Mouse (Mus musculus) CH12.LX (cell line): ENCODE data around the gene Cacnb4. TPM values are rescaled to one million over a fixed set of nuclear protein-coding genes. Genes with fewer than 3 reads are reported as not detected.
A peak's percentile ranks its signal among the peaks of the same experiment; 100 is the strongest.

ENCODE experiments used
- DNase-seq: peaks from one replicate; pipeline ENCODE4 v3.0.0-alpha.2; 2013; ENCODE audit errors: extremely low read depth
- H3K27ac ChIP-seq: 2 replicates; pipeline ENCODE4 v1.5.1; 2012; ENCODE audit warnings: low read depth, mild to moderate bottlenecking, control low read depth, moderate library complexity; ENCODE audit not compliant: insufficient read depth
- H3K27me3 ChIP-seq: replicated peaks from 2 replicates; pipeline ENCODE3; 2012; ENCODE audit warnings: inconsistent platforms
- H3K36me3 ChIP-seq, 2 experiments: replicated peaks in 1 of 2; 2 replicates each; pipeline versions ENCODE3 to v1.6.1; 2012; ENCODE audit warnings: inconsistent platforms in 1 of 2, low read length in 1 of 2, mild to moderate bottlenecking in 1 of 2, mixed read lengths in 1 of 2, moderate library complexity in 1 of 2; ENCODE audit not compliant: control insufficient read depth in 1 of 2, insufficient read depth in 1 of 2
- H3K4me1 ChIP-seq, 2 experiments: 2 replicates each; pipeline ENCODE4 v1.6.1; 2012; ENCODE audit warnings: inconsistent platforms in 1 of 2, moderate library complexity in 1 of 2; ENCODE audit not compliant: insufficient read depth in 2 of 2, control insufficient read depth in 1 of 2
- H3K4me2 ChIP-seq: 2 replicates; pipeline ENCODE4 v1.6.1; 2012; ENCODE audit warnings: low read depth, mild to moderate bottlenecking, control low read depth; ENCODE audit not compliant: poor library complexity, insufficient read depth, severe bottlenecking
- H3K4me3 ChIP-seq, 3 experiments: fragments of 150-350 bp in 1 of 3; sonication (generic) in 1 of 3; replicated peaks in 1 of 3; 2 replicates each; pipeline versions ENCODE3 to v1.5.1; 2011 to 2012; ENCODE audit warnings: low read depth in 2 of 3, low read length in 2 of 3, mild to moderate bottlenecking in 2 of 3, moderate library complexity in 2 of 3, control low read depth in 1 of 3, improper control_type of control experiment in 1 of 3, inconsistent platforms in 1 of 3, mixed read lengths in 1 of 3; ENCODE audit not compliant: poor library complexity in 1 of 3
- H3K79me2 ChIP-seq: replicated peaks from 2 replicates; pipeline ENCODE4 v1.6.1; 2012; ENCODE audit warnings: mild to moderate bottlenecking, moderate library complexity; ENCODE audit not compliant: control insufficient read depth, poor library complexity, insufficient read depth, severe bottlenecking; ENCODE audit errors: extremely low read depth
- H3K9ac ChIP-seq: 2 replicates; pipeline ENCODE4 v1.6.1; 2012; ENCODE audit warnings: low read depth, mild to moderate bottlenecking, control low read depth, moderate library complexity; ENCODE audit not compliant: insufficient read depth
- H3K9me3 ChIP-seq: replicated peaks from 2 replicates; pipeline ENCODE3; 2012; ENCODE audit warnings: low read length, inconsistent platforms, mixed read lengths
- CHD2 ChIP-seq: IDR thresholded peaks from 2 replicates; pipeline ENCODE4 v1.6.1; 2011; ENCODE audit warnings: low read length, improper control_type of control experiment
- ELF1 ChIP-seq: IDR thresholded peaks from 2 replicates; pipeline ENCODE4 v1.6.1; 2014; ENCODE audit warnings: low read depth, mild to moderate bottlenecking, inconsistent platforms, low read length, improper control_type of control experiment
- EP300 ChIP-seq: IDR thresholded peaks from 2 replicates; pipeline ENCODE4 v1.6.1; 2011; ENCODE audit warnings: low read length, improper control_type of control experiment
- IRF4 ChIP-seq: IDR thresholded peaks from 2 replicates; pipeline ENCODE4 v1.6.1; 2014; ENCODE audit warnings: low read depth, mild to moderate bottlenecking, inconsistent platforms, low read length, improper control_type of control experiment
- JUN ChIP-seq: IDR thresholded peaks from 2 replicates; pipeline ENCODE4 v1.6.1; 2011; ENCODE audit warnings: low read depth, mild to moderate bottlenecking, low read length, improper control_type of control experiment, moderate library complexity; ENCODE audit not compliant: insufficient read depth
- MAX ChIP-seq: IDR thresholded peaks from 2 replicates; pipeline ENCODE4 v1.6.1; 2011; ENCODE audit warnings: low read length, improper control_type of control experiment
- MYC ChIP-seq: IDR thresholded peaks from 2 replicates; pipeline ENCODE4 v1.6.1; 2011; ENCODE audit warnings: low read depth, mild to moderate bottlenecking, improper control_type of control experiment, low read length
- NELFE ChIP-seq: IDR thresholded peaks from 2 replicates; pipeline ENCODE4 v1.6.1; 2011; ENCODE audit warnings: low read depth, low read length, improper control_type of control experiment
- NRF1 ChIP-seq: IDR thresholded peaks from 2 replicates; pipeline ENCODE4 v1.6.1; 2014; ENCODE audit warnings: low read depth, mild to moderate bottlenecking, inconsistent platforms, low read length, improper control_type of control experiment, moderate library complexity
- POLR2A ChIP-seq: IDR thresholded peaks from 2 replicates; pipeline ENCODE4 v1.6.1; 2011; ENCODE audit warnings: low read depth, mild to moderate bottlenecking, improper control_type of control experiment, low read length
- SIN3A ChIP-seq: IDR thresholded peaks from 2 replicates; pipeline ENCODE4 v1.6.1; 2012; ENCODE audit warnings: low read length, improper control_type of control experiment, inconsistent platforms
- TBP ChIP-seq: conservative IDR thresholded peaks from 2 replicates; pipeline ENCODE4 v1.6.1; 2011; ENCODE audit warnings: low read depth, low read length, improper control_type of control experiment
- TCF12 ChIP-seq: IDR thresholded peaks from 2 replicates; pipeline ENCODE4 v1.6.1; 2014; ENCODE audit warnings: low read depth, mild to moderate bottlenecking, inconsistent platforms, low read length, improper control_type of control experiment
- USF2 ChIP-seq: conservative IDR thresholded peaks from 2 replicates; pipeline ENCODE4 v1.6.1; 2011; ENCODE audit warnings: low read depth, low read length, improper control_type of control experiment
- ZNF384 ChIP-seq: IDR thresholded peaks from 2 replicates; pipeline ENCODE4 v1.6.1; 2012; ENCODE audit warnings: low read depth, low read length, improper control_type of control experiment, inconsistent platforms
- dilution Hi-C: fragments of 300-500 bp; cut with MboI; formaldehyde crosslinking; loops from 2 replicates; pipeline ENCODE4 v1.14.3; 2020; ENCODE audit warnings: low sequenced_read_pairs; ENCODE audit not compliant: extremely low pct_unique_long_range_greater_than_20kb, extremely low pct_ligation_motif_present
- in situ Hi-C: fragments of 300-500 bp; cut with MboI; formaldehyde crosslinking; loops from 3 replicates; pipeline ENCODE4 v1.14.3; 2019; ENCODE audit warnings: low sequenced_read_pairs, low pct_ligation_motif_present, low pct_unique_long_range_greater_than_20kb, mixed read lengths
- polyA plus RNA-seq: library from polyadenylated mRNA; unstranded; fragments of >175 nt; gene quantifications from 2 replicates; pipeline ENCODE4 v1.2.1, GENCODE M21; 2012; ENCODE audit warnings: low read depth; ENCODE audit not compliant: insufficient read length
- total RNA-seq, 2 experiments: library from RNA; depleted of rRNA; stranded (reverse); fragments of 300-350 nt in 1 of 2; fragments of >200 nt in 1 of 2; gene quantifications; 2 replicates each; pipeline ENCODE4 v1.2.3; 2012 to 2014

Gene Cacnb4
- total and polyA plus RNA-seq, 3 experiments = 0.77 to 3.4 (median 1.5) TPM

- Histone ChIP-seq H3K36me3 (no peaks in the 10 kb centered on the region), H3K4me1 (no peaks in the 10 kb centered on the region), H3K4me2 (peak within 1 kb of the TSS; percentile 36; the same call in 1 of the 2 replicates)
- no peak for DNase-seq
- no peak for TF ChIP-seq MAX
- TF ChIP-seq IRF4 = no peak
- TF ChIP-seq JUN = no peak
- no peak for TF ChIP-seq EP300
- TF ChIP-seq ELF1 = no peak
- TF ChIP-seq NELFE = no peak
- TF ChIP-seq NRF1 = no peak
- TF ChIP-seq USF2 = no peak
- TF ChIP-seq ZNF384 = no peak
- no peak for TF ChIP-seq POLR2A
- no peak for TF ChIP-seq TBP
- no peak for TF ChIP-seq SIN3A
- no peak for TF ChIP-seq TCF12
- TF ChIP-seq CHD2 = no peak
- TF ChIP-seq MYC = no peak
- TF ChIP-seq, all 38 proteins: peak for 0
- Histone ChIP-seq H3K27me3 (no peaks in the 10 kb centered on the region), H3K9ac (no peak within 1 kb of the TSS), H3K9me3 (no peaks in the 10 kb centered on the region), H3K79me2 (no peaks in the 10 kb centered on the region), H3K27ac (no peak within 1 kb of the TSS), H3K4me3 (no peak within 1 kb of the TSS)
- dilution Hi-C loops = no loop called here
- in situ Hi-C loops = loop anchor here (10.0 kb wide), 1 partner anchor 54 kb away; no protein-coding TSS in a partner anchor
Measured at GRCm38 (mm10) chr2:52378448-52378804, 298.2 kb downstream of the Cacnb4 start, which contains the start of gene Neb. Neb (minus strand) TSS chr2:52378474.

Other genes with a start within 250 kb of the Cacnb4 start
- gene Stam2, start 65.5 kb upstream of the Cacnb4 start, total RNA-seq (2012; rRNA removed) = 9.3 and 10.3 TPM in 2 replicates
- 16.5 and 20.7 TPM in 2 replicates for gene Stam2, start 65.5 kb upstream of the Cacnb4 start, total RNA-seq (2014; rRNA removed)
- 19.8 and 20.5 TPM in 2 replicates for gene Stam2, start 65.5 kb upstream of the Cacnb4 start, polyA plus RNA-seq
- 0.42 and 0.59 TPM in 2 replicates for gene Fmnl2, start 181.0 kb upstream of the Cacnb4 start, total RNA-seq (2012; rRNA removed)
- 2.1 and 2.2 TPM in 2 replicates for gene Fmnl2, start 181.0 kb upstream of the Cacnb4 start, total RNA-seq (2014; rRNA removed)
- gene Fmnl2, start 181.0 kb upstream of the Cacnb4 start, polyA plus RNA-seq = 2.8 and 2.9 TPM in 2 replicates